Mouse (Mus musculus) embryonic facial prominence, embryonic 11.5 days (tissue): ENCODE measurements around the gene Brf1. TPM values are rescaled to one million over a fixed set of nuclear protein-coding genes. Genes with fewer than 3 reads are reported as not detected.

Experiments used
- ATAC-seq: fragments of 200-750 bp; cut with Nextera tagmentation; replicated peaks from 2 replicates; pipeline ENCODE4 v1.8.0; 2017; ENCODE audit warnings: low read depth; ENCODE audit not compliant: insufficient number of reproducible peaks, low FRiP score, low TSS enrichment
- DNase-seq: peaks from one replicate; pipeline ENCODE4 v3.0.0-alpha.2; 2015; ENCODE audit warnings: low spot score
- H3K27ac ChIP-seq: fragments of 300-500 bp; sonication (generic); replicated peaks from 2 replicates; pipeline ENCODE4 v1.5.1; 2014; ENCODE audit warnings: mild to moderate bottlenecking, low read depth, low read length, control low read depth
- H3K27me3 ChIP-seq: fragments of 300-500 bp; sonication (generic); 2 replicates; pipeline ENCODE4 v1.6.1; 2014; ENCODE audit warnings: mild to moderate bottlenecking, low read length, moderate library complexity, mixed read lengths; ENCODE audit not compliant: control insufficient read depth, insufficient read depth
- H3K36me3 ChIP-seq: fragments of 300-500 bp; sonication (generic); replicated peaks from 2 replicates; pipeline ENCODE4 v1.6.1; 2014; ENCODE audit warnings: low read depth, mild to moderate bottlenecking, low read length, moderate library complexity, mixed read lengths; ENCODE audit not compliant: control insufficient read depth, insufficient read depth
- H3K4me1 ChIP-seq: fragments of 300-500 bp; sonication (generic); 2 replicates; pipeline ENCODE4 v1.6.1; 2014; ENCODE audit warnings: low read length, mixed read lengths; ENCODE audit not compliant: control insufficient read depth, insufficient read depth
- H3K4me2 ChIP-seq: fragments of 300-500 bp; sonication (generic); 2 replicates; pipeline ENCODE4 v1.6.1; 2014; ENCODE audit warnings: low read depth, mild to moderate bottlenecking, control low read depth, low read length, moderate library complexity
- H3K4me3 ChIP-seq: fragments of 300-500 bp; sonication (generic); 2 replicates; pipeline ENCODE4 v1.5.1; 2014; ENCODE audit warnings: low read depth, low read length, control low read depth
- H3K9ac ChIP-seq: fragments of 300-500 bp; sonication (generic); replicated peaks from 2 replicates; pipeline ENCODE4 v1.6.1; 2014; ENCODE audit warnings: mild to moderate bottlenecking, control low read depth, low read length
- H3K9me3 ChIP-seq: fragments of 300-500 bp; sonication (generic); replicated peaks from 2 replicates; pipeline ENCODE4 v1.6.1; 2016; ENCODE audit warnings: mild to moderate bottlenecking, low read length, inconsistent platforms, mixed read lengths; ENCODE audit not compliant: control insufficient read depth
- WGBS: fragments of 180-500 bp; shearing (Covaris S2); extraction: QIAGEN DNeasy Blood & Tissue Kit; methylation state at CpG from one replicate; pipeline ENCODE4 v1.1.7; 2014; 5-methylcytosine and 5-hydroxymethylcytosine counted together
- polyA plus RNA-seq: library from polyadenylated mRNA; unstranded; fragments of >200 nt; fragmentation: Nextera tagmentation; extraction: Ambion mirVana; gene quantifications from 2 replicates; pipeline ENCODE4 v1.2.1, GENCODE M21; 2014

Gene Brf1
- polyA plus RNA-seq, 1 experiment from 2014 or later = 50.8 TPM

DNA sequence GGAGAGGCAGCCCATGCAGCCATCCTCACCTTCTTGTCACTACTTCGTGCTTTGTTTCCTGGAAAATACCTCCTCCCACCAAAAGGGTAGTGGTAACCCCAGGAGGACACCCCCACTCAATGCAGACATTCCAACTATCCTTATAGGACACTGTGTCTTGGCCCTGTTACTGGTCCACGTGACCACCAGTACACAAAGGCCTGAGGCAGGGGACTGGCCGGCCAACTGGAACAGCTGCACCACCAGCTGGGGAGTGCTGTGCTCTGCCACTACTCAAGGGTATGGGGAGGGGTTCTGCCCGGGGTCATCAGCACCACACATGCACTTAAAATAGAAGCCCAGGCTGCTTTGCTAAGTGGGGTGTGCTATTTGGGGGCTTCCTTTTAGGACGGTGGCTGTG is 27.6 kb upstream of the Brf1 start:
- Histone ChIP-seq H3K27me3 (no peaks in the 10 kb centered on the region), H3K27ac (no peak overlapping the region), H3K4me1 (no peaks in the 10 kb centered on the region), H3K9me3 (no peaks in the 10 kb centered on the region), H3K4me3 (no peak overlapping the region), H3K4me2 (no peak overlapping the region), H3K36me3 (no peaks in the 10 kb centered on the region; the same call in 1 of the 2 replicates), H3K9ac (no peak overlapping the region)
- ATAC-seq = peak; percentile 35; the same call in 1 of the 2 replicates
- peak; percentile 13 for DNase-seq
- 63% methylated on average over 5 of the region's 5 CpGs for WGBS

DNA sequence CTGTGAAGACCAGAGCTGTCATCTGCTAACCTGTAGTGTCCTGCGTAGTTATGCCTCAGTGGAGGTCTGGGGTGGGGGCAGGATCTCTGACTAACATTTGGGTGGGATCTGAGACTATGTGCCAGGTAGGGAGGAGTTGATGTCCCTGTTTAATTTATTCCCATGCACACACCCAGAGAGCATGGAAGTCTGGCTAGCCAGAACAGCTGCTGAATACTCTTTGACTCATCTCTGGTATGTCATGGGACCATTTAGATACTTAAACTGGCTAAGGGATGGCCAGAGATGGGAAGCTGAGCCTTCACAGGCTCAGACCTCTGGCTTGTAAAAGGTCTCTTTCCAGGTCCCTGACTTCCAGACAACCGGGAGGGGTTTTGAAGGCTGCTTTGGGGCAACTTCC is 27.0 kb upstream of the Brf1 start:
- Histone ChIP-seq H3K27ac (no peak overlapping the region), H3K36me3 (no peaks in the 10 kb centered on the region; the same call in 1 of the 2 replicates), H3K4me3 (no peak overlapping the region), H3K4me2 (no peak overlapping the region), H3K9me3 (no peaks in the 10 kb centered on the region), H3K27me3 (no peaks in the 10 kb centered on the region), H3K9ac (no peak overlapping the region), H3K4me1 (no peaks in the 10 kb centered on the region)
- DNase-seq (no peak), ATAC-seq (no peak)
- 78% methylated on average over 2 of the region's 2 CpGs for WGBS

DNA sequence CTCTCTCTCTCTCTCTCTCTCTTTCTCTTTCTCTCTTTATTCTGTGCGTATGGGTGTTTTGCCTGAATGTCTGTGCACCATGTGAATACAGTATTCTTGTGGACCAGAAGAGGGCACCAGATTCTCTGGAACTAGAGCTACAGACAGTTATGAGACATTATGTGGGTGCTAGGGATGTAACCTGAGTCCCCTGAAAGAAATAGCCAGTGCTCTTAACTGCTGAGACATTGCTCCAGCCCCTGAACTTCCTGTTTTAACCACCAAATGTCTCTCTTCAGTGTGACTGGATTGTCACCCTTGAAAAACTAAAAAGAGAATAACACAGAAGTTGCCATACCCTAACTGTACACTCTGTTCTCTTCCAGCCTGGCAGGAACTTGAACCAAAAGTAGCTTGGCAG is 26.1 kb upstream of the Brf1 start:
- Histone ChIP-seq H3K27ac (no peak overlapping the region), H3K36me3 (no peaks in the 10 kb centered on the region; the same call in 1 of the 2 replicates), H3K9me3 (no peaks in the 10 kb centered on the region), H3K4me2 (no peak overlapping the region), H3K9ac (no peak overlapping the region), H3K27me3 (no peaks in the 10 kb centered on the region), H3K4me1 (no peaks in the 10 kb centered on the region), H3K4me3 (no peak overlapping the region)
- no peak for DNase-seq
- WGBS = 92% methylated on average over 1 of the region's 1 CpGs
- no peak for ATAC-seq

DNA sequence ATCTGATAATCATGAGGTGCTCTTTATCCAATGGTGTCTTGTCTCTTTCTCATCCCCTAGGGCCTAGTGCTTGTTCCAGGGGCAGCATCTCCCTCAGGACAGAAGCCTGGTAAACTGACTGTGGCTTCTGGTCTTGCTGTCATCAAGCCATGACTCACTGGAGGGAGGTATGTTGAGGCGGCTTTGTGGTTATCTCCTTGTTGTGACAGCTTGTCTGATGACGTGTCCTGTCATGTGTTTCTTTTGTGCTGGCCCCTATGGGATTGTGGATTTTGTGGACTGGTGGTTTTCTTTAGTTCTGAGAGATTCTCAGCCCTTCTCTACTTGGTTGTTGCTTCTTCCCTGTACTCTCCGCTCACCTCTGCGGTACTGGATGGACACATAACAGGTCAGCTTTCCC is 22.6 kb upstream of the Brf1 start:
- ATAC-seq = no peak
- 85% methylated on average over 4 of the region's 4 CpGs for whole genome bisulfite sequencing

DNA sequence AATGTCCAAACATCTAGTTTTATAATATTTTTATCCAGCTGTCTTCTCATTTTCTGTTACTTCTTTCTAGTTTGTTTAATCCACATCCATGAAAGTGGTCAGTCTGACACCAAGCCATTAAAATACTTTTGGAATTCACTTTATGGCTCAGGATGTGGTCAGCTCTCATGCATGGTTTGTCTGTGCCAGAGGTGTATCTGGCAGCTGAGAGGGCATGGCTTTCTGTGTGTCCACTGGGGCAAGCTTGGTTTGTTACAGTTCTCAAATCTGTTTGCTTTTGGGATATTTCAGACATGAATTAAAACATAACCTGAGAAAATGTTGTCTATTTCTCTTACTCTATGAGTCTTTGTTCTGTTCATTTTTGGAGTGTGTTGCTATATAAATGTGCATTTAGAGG is 21.0 kb upstream of the Brf1 start:
- no peaks in the 10 kb centered on the region for H3K27me3 ChIP-seq
- no peaks in the 10 kb centered on the region; the same call in 1 of the 2 replicates for H3K36me3 ChIP-seq
- no peaks in the 10 kb centered on the region for H3K9me3 ChIP-seq
- H3K27ac ChIP-seq = no peak overlapping the region
- no peaks in the 10 kb centered on the region; the same call in 1 of the 2 replicates for H3K4me1 ChIP-seq
- no peak overlapping the region for H3K9ac ChIP-seq
- H3K4me3 ChIP-seq = no peak overlapping the region
- ATAC-seq (no peak), DNase-seq (no peak)
- H3K4me2 ChIP-seq = no peak overlapping the region

More for the DNA sequence above, 22.6 kb upstream of the Brf1 start:
- H3K27me3 ChIP-seq = no peaks in the 10 kb centered on the region
- no peaks in the 10 kb centered on the region for H3K4me1 ChIP-seq
- H3K4me2 ChIP-seq = no peak overlapping the region
- no peaks in the 10 kb centered on the region; the same call in 1 of the 2 replicates for H3K36me3 ChIP-seq
- H3K4me3 ChIP-seq = no peak overlapping the region
- H3K27ac ChIP-seq = no peak overlapping the region
- DNase-seq = no peak
- no peaks in the 10 kb centered on the region for H3K9me3 ChIP-seq
- H3K9ac ChIP-seq = no peak overlapping the region

DNA sequence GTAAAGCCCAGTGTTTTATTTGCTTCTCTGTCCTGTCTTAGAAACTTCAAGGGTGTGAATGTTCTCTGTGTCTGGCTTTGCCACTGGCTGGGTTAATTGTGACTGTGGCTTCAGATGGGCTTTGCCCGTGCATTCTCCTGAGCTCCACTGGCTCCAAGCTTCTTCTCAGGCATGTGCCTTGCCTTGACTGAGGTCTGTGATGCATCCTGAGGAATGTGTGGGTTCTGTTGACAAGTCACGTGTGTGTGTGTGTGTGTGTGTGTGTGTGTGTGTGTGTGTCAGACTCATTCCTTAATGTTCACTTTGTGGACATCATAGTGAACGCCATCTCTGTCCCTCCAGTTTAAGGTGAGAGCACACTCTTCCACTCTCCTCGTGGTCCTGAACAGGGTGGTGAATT is 18.3 kb upstream of the Brf1 start:
- no peak overlapping the region for H3K27ac ChIP-seq
- ATAC-seq = no peak
- H3K9ac ChIP-seq = no peak overlapping the region
- WGBS = 80% methylated on average over 4 of the region's 4 CpGs
- H3K4me3 ChIP-seq = no peak overlapping the region
- no peaks in the 10 kb centered on the region for H3K9me3 ChIP-seq
- no peak overlapping the region for H3K4me2 ChIP-seq
- no peaks in the 10 kb centered on the region; the same call in 1 of the 2 replicates for H3K36me3 ChIP-seq
- no peak for DNase-seq
- H3K27me3 ChIP-seq = no peaks in the 10 kb centered on the region
- no peaks in the 10 kb centered on the region; the same call in none of the 2 replicates for H3K4me1 ChIP-seq

DNA sequence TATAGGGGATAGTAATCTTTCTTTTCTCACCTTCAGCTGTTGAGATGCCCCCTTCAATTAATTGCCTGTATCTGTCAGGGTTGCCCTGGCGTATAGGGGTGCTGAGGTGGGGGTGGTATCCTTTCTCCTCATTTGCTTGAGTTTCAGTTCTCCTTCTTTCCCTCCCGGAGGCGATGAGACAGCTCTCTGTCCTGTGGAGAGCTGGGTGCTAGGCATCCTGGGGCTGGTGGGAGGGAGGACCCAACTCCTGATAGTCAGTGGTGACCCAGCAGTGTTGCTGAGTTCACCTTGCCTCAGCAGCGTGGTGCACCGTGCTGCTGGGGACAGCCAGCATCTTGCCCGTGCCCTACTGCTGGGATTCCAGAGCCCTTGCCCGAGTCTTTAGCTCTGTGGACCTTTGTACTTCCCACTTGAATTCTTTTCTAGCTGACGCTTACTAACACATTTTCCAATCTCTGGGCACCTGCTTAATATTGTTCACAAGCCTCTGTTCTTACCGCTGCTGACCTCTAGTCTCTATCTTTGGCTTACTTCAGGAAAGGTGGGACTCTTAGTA is 17.0 kb upstream of the Brf1 start:
- no peak for ATAC-seq
- H3K4me2 ChIP-seq = no peak overlapping the region
- no peak overlapping the region for H3K27ac ChIP-seq
- no peaks in the 10 kb centered on the region for H3K9me3 ChIP-seq
- no peak for DNase-seq
- H3K4me1 ChIP-seq = no peaks in the 10 kb centered on the region; the same call in none of the 2 replicates
- no peak overlapping the region for H3K4me3 ChIP-seq
- no peaks in the 10 kb centered on the region for H3K27me3 ChIP-seq
- 83% methylated on average over 9 of the region's 9 CpGs for WGBS
- no peak overlapping the region for H3K9ac ChIP-seq
- no peaks in the 10 kb centered on the region; the same call in 1 of the 2 replicates for H3K36me3 ChIP-seq

DNA sequence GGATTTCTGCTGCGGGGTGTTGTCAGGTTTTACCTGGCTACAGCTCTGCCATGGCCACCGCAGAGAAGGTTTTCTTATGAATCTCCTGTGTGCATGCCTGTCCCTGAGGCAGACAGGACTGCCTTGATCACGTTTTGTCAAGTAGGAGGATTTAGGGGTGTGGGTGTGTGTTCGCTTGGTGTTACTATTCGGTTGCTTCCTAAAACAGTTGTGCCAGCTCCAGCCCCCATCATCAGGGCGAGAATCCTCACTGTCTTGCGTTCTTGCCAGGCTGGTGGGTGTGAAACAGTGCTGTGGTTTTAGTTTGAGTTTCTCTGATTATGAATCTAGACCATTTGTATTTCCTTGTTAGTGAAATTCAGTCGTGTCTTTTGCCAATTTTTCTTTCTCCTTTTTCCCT is 16.5 kb upstream of the Brf1 start:
- Histone ChIP-seq H3K4me1 (no peaks in the 10 kb centered on the region; the same call in none of the 2 replicates), H3K9me3 (no peaks in the 10 kb centered on the region), H3K36me3 (no peaks in the 10 kb centered on the region; the same call in 1 of the 2 replicates), H3K9ac (no peak overlapping the region), H3K27ac (no peak overlapping the region), H3K4me2 (no peak overlapping the region), H3K27me3 (no peaks in the 10 kb centered on the region), H3K4me3 (no peak overlapping the region)
- WGBS = 73% methylated on average over 8 of the region's 8 CpGs
- no peak for ATAC-seq
- DNase-seq = no peak
